Mouse (Mus musculus): Measurements from ENCODE around the gene Kpnb1.

Kpnb1 gene

DNA sequence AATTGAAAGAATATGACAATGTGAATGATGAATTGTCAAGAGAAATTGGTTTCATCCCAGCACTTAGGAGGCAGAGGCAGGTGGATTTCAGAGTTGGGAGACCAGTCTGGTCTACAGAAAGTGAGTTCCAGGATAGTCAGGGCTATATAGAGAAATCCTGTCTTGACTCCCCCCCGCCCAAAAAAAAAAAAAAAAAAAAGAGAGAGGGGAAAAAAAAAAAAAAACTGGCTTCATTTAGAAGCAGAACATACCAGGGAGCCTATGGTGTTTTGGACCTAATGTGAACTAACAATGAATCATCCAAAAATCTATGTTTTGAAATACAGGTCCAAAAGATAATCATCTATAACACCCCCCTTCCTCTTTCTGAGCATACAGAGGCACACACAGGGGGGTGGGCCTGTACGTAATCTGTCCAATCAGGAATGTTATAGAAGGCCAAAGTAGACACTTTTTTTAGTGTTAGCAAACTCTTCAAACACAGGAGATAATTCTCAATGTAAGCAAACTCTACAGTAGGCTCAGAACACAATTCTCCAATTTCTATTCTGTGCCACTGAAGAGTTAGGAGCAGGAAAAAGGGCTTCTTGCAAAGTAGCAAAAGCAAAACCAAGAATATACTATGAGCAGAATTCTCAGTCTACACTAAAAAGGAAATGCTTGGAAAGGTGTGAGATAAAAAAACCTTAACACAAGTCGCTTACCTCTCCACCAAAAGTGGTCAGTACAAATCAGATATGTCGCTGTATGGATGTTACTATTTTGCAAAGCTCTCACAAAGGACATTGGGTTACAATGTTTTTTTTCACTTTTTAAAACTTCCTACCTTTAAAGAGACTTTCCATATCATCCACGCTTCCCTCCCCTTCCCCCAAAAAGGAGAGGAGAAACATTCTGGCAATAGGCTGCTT, 1.7 kb downstream of the Kpnb1 start:
- no peak for DNase-seq (ENCODE audit: low spot score)

- no peak for DNase-seq (ENCODE audit: low spot score)
Measured at GRCm38 (mm10) chr11:97184875-97185274, 2.8 kb downstream of the Kpnb1 start.

DNA sequence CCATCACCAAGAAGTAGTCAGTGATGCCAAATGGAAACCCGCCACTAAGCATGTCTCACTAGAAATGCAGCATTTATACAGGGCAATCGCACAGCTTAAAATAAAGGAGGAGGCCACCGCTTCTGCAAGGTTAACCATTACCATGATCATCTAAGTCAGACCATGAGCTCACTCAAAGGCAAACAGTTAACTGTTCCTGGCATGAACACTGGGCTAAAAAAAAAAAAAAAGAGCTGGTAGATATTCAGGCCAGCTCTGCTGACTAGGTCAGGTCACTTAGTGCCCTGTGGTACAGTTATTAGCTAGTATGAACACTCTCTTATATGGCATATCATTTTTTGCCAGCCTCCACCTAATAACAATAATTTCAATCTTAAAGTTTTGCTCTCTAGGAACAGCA, 5.2 kb downstream of the Kpnb1 start:
- no peak for DNase-seq (ENCODE audit: low spot score)

- DNase-seq (ENCODE audit: low spot score): no peak
Measured at GRCm38 (mm10) chr11:97181061-97181460, 6.6 kb downstream of the Kpnb1 start.

- no peak for DNase-seq (ENCODE audit: low spot score)
Measured at GRCm38 (mm10) chr11:97178198-97178597, 9.5 kb downstream of the Kpnb1 start.

DNA sequence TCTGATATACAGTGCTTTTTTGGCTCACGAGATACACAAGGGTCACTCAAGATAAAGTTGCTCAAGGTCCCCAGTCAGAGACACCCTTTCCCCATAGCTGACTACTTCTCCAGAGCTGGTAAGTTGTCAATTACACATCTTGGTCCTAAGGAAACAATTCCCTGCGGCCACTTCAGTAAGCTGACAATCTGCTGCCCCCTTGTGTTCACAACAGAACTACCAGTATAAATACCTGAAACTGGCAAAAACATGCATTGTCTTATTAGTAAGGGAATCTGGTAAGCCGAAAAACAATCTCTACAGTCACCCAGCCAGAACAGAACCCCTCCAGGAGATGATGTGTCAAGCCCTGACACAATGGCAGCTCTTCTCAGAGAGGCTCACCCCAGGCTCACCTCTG, 10.8 kb downstream of the Kpnb1 start:
- DNase-seq (ENCODE audit: low spot score): peak; percentile 23

DNA sequence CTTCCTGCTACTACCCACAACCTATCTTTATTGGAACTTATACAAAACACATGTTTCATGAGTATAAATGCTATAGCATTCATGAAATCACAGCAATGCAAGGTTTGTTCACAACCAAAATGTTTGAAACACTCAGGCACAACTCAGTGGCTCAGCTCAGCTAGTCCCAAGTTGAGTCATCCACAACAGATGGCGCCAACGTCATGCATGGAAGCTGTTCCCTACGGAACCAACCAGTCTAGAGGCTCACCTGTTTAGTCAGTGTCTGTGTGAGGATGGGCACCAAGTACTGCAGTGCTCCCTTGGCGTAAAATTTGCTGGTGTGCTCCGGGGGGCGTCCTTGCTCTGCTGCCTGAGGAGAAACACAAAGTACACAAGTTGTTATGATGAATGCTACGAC, 12.2 kb downstream of the Kpnb1 start:
- no peak for DNase-seq (ENCODE audit: low spot score)

DNA sequence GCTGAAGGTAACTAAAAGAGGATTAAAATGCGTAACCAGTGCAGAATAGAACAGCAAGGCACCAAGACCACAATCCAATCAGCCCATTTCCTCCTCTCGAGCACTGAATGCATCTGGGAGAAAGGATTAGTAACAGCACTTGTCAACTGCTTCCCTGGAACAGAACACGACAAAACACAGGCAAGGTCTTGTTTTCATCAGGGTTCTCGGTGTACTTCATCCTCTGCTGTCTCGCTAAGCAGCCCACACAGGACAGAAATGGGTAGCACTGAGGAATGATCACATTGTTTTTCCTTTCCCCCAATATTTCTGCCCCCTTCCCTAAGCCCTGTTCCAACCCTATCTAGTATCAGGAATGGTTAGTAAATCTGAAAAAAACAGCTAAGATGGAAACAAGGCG, 27.3 kb downstream of the Kpnb1 start:
- no peak for DNase-seq (ENCODE audit: low spot score)

DNA sequence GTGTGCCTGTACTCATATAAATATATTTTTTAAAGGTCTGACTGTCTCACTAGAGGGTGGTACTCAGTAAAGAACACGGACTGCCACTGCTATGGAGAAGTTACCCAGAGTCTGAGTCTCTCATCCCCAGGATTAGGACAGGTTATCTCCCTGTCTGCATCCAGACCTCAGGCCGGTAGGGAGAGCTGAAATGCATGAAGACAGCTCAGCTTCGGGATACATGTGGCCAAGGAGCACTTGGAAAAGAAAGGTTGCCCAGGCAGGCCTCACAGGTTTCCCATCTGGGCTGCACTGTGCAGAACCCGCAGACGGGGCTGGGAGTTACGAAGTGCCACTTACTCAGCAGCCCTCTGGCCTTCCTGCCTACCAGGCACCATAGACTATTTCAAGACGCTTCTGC, 30.7 kb downstream of the Kpnb1 start:
- no peak for DNase-seq (ENCODE audit: low spot score)

- DNase-seq (ENCODE audit: low spot score): no peak
Measured at GRCm38 (mm10) chr11:97152662-97153287, 34.9 kb downstream of the Kpnb1 start.

- DNase-seq (ENCODE audit: low spot score): peak; percentile 55
Measured at GRCm38 (mm10) chr11:97152023-97152426, 35.7 kb downstream of the Kpnb1 start.

GRCm38 (mm10) chr11:97151343-97151801, 36.3 kb downstream of the Kpnb1 start, which contains the start of gene Tbkbp1:
TSS of gene Tbkbp1 (minus strand) at chr11:97151495.
- DNase-seq (ENCODE audit: low spot score): no peak

- no peak for DNase-seq (ENCODE audit: low spot score)
Measured at GRCm38 (mm10) chr11:97150411-97151330, 37.0 kb downstream of the Kpnb1 start.

- no peak for DNase-seq (ENCODE audit: low spot score)
Measured at GRCm38 (mm10) chr11:97149995-97150410, 37.7 kb downstream of the Kpnb1 start.

DNA sequence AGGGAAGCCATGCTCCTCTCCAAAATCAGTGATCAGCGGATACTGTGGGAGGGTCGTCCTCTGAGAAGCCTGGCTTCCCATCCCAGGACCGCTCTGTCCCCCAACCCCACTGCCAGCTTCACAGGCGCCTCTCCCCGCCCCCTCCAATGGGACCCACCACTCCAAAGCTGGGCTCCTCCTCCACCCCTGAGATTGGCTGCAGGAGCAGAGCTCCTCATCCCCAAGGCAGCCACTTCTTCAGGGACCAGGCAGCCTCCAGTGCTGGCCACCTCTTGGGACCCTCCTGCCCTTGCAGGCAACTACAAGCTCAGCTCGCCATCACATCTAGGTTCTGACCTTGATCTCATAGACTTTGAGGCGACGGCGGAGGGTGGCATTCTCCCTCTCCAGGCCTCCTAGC, 38.7 kb downstream of the Kpnb1 start:
- DNase-seq (ENCODE audit: low spot score): no peak

DNA sequence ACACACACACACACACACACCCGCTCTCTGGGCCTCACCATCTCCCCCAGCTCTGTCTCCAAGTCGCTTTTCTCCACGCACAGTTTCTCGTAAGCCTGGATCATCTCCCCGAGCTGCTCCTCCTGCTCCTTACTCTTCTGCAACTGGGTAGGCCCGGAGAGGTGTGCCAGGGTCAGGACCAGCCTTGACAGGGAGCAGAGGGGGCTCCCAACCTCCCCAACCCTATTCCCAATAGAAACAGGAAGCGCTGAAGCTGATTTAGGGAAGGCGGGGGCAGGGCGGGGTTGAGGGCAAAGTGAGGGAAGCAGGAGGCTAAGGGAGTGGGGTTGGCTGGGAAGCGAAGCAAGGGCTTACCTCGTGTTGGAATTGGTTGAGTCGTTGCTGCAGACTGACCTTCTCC, 39.1 kb downstream of the Kpnb1 start:
- DNase-seq (ENCODE audit: low spot score): no peak

GRCm38 (mm10) chr11:97147333-97147732, 40.3 kb downstream of the Kpnb1 start:
- DNase-seq (ENCODE audit: low spot score): no peak

GRCm38 (mm10) chr11:97146724-97147123, 41.0 kb downstream of the Kpnb1 start:
- peak; percentile 75 for DNase-seq (ENCODE audit: low spot score)

- no peak for DNase-seq (ENCODE audit: low spot score)
Measured at GRCm38 (mm10) chr11:97145951-97146350, 41.7 kb downstream of the Kpnb1 start.

- DNase-seq (ENCODE audit: low spot score): no peak
Measured at GRCm38 (mm10) chr11:97145320-97145719, 42.4 kb downstream of the Kpnb1 start.

GRCm38 (mm10) chr11:97143196-97143900, 44.3 kb downstream of the Kpnb1 start:
- no peak for DNase-seq (ENCODE audit: low spot score)

Data from urinary bladder, postnatal 25 days (tissue).